Mouse (Mus musculus) kidney, postnatal 36 days (tissue): ENCODE measurements around the gene Tex19.1.

Experiments
- DNase-seq, 2 experiments: peaks; one replicate each; pipeline ENCODE4 v3.0.0; 2021 to 2022; ENCODE audit warnings: mixed read lengths in 2 of 2

Gene Tex19.1

GRCm38 (mm10) chr11:121148193-121148592, 2.2 kb downstream of the Tex19.1 start:
- DNase-seq: no peak

GRCm38 (mm10) chr11:121154203-121154602, 8.3 kb downstream of the Tex19.1 start:
- no peak for DNase-seq

DNA sequence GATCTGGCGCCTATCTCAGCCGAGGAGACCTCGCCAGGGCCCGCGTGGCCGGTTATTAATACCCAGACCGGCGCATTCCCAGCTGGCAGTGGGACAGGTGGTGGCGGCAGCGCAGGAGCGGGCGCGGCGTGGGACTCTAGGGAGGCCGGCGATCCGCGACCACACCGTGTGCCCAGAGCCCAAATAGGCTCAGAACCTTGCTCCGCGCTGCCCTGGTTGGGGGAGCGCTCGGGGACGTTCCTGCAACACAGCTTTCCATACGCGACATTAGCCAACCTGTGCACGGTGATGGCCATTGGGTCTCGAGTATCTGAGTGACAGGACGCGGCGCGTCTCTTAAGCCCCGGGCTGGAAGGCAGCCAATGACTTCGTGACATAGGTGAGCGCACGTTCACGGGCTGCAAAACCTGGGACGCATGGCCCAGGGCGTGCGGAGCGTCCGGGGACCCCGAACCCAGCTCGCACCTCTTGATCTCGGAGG, 10.5 kb downstream of the Tex19.1 start:
- peak in 1 of 2 experiments; percentile 42 for DNase-seq

DNA sequence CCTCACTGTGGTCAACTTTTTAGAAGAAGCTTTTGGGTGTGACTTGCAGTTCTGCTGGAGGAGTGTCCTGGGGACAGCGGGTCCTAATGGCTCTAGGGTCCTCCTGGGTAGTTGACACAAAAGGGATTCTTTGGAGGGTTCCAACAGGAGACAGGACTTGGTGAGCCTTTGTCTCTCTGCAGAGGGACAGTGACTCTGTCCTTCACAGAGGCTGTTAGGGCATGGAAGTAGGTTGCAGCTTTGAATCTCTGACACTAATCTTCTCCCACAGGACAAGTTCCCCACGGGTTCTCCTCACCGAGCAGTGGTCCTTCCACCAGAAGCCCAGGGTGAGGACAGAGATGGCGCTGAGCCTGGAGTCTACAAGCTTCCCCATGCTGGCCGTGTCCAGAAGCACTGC, 14.0 kb downstream of the Tex19.1 start, which contains the start of gene Uts2r:
Gene Uts2r (plus strand): TSS at position 301 of the 400 bp plus-strand sequence.
- DNase-seq: no peak

DNA sequence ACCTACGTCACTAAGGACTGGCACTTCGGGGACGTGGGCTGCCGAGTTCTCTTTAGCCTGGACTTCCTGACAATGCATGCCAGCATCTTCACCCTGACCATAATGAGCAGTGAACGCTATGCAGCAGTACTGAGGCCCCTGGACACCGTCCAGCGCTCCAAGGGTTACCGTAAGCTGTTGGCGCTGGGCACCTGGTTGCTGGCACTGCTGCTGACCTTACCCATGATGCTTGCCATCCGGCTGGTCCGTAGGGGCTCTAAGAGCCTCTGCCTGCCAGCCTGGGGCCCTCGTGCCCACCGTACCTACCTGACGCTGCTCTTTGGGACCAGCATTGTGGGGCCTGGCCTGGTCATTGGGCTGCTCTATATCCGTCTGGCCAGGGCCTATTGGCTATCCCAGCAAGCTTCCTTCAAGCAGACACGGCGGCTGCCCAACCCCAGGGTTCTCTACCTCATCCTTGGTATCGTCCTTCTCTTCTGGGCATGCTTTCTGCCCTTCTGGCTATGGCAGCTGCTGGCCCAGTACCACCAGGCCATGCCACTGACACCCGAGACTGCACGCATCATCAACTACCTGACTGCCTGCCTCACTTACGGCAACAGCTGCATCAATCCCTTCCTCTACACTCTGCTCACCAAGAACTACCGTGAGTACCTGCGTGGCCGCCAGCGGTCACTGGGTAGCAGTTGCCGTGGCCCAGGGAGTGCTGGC, 14.8 kb downstream of the Tex19.1 start:
- no peak for DNase-seq

DNA sequence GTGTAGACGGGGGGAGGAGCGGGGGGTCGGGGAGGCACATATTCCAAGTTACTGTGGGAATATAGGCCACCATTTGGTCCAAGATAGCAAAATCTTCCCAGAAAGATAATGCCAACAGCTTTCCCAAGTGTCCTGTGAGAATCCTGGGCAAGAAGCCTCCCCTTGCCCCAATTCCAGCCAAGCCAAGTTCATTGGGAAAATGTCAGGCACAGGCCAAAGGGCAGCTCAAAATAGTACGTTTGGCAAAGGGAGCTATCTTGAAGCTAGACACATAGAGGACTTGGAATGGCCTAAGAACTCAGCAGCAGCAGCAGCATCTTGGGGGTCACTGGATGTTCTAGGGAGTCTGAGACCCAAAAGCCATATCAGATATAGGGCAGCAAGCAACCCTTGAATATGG, 17.8 kb downstream of the Tex19.1 start:
- no peak for DNase-seq

DNA sequence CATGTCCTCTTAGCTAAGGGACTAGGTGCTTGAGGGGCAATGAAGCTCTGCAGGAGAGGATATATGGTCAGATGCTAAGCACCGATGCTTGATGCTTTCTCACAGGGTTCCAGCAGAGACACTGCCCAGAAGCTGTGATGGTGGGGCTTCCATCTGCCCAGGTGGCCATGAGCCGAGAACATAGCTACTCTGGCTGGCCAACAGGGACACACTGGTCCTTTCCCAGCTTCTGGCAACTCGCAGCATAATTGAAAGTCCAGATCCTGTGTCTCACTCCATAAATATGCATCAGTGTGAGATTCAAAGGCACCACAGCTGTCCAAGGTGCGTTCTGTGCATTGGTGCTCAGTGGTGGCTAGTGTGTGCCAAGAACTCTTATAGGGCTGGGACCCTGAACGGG, 27.3 kb downstream of the Tex19.1 start:
- no peak for DNase-seq

- DNase-seq: no peak
These were observed 28.3 kb downstream of the Tex19.1 start for GRCm38 (mm10) chr11:121174234-121174633.

DNA sequence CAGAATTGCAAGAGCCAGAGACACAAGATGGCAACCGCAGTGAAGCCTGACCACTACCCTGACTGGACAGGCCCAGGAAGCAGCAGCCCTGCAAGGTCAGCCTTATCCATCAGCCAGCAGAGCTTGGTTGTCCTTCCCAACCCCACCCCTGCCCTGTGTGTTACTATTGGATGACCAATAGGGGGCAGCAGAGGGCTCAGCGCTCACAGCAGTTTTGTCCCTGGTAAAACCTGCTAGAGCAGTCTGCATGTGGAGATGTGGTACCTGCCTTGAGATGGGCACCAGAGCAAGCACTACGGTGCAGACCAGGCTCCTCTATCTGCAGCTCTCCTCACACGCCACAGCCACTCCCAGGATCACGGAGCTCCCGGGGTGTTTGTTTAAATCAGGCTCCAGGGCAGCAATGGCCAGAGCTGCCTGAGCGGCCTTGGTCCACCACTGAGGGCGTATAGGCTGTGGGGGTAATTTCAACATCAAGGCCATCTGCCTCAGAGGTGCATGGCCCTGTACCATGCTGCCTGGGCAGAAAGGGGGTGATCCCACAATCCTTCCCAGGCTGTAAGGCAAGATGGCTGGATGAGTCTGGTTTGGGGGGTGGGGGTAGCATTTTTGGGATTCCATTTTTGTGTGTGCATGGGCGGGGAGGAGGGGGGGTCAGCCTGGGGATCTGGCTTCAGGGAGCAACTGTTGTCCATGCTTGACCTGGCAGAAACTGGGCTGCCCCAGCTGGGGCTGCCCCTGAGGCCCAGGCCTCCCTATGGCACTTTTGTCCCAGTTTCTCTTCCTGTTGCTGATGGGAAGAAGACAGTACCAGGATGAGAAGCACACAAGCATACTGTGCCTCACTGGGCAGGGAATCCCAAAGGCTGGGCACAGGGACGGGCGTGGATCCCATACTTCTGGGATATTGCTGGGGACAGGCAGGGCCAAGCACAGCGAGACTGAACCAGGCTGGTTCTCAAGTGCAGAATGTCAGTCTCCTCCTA, 30.6 kb downstream of the Tex19.1 start:
- DNase-seq: peak; percentile 39 to 76

- peak; percentile 47 to 71 for DNase-seq
These were observed 43.7 kb downstream of the Tex19.1 start for GRCm38 (mm10) chr11:121189681-121190080.

- no peak for DNase-seq
These were observed 46.8 kb downstream of the Tex19.1 start for GRCm38 (mm10) chr11:121192742-121193141.

DNA sequence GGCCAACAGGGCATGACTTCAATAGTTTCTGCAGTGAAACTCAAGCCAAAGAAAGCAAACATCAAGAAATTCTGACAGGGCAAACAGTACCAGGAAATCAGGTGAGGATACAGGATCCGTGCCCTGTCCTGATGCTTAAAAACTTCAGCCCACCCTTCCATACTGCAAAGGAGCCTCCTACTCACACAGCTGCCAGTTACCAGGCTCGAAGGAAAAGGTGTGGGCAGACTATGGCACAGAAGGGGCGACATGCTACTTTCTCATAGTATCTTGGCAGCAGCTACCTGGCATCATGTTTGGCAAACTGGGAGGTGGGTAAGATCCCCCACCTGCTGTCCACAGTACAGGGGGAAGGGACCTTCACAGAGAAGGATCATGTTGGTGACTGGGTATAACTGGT, 47.5 kb downstream of the Tex19.1 start:
- no peak for DNase-seq
